Mouse (Mus musculus): ENCODE measurements around the gene Filip1. TPM values are rescaled to one million over a fixed set of nuclear protein-coding genes. Genes with fewer than 3 reads are reported as not detected.
A peak's percentile ranks its signal among the peaks of the same experiment; 100 is the strongest.

Filip1 gene
- total RNA-seq, 2 experiments from 2014 or later: 121 to 141 TPM

- DNase-seq: no peak
- intact Hi-C loops (cut with DNase I): no loop called here
Measured at GRCm38 (mm10) chr9:79919303-79919721, 93.3 kb downstream of the Filip1 start.

GRCm38 (mm10) chr9:79918325-79919117 is 94.1 kb downstream of the Filip1 start:
- no peak for DNase-seq
- intact Hi-C loops (cut with DNase I): no loop called here

- intact Hi-C loops (cut with DNase I): no loop called here
- DNase-seq: no peak
Measured at GRCm38 (mm10) chr9:79914276-79914675, 98.4 kb downstream of the Filip1 start.

- intact Hi-C loops (cut with DNase I): no loop called here
- DNase-seq: no peak
Measured at GRCm38 (mm10) chr9:79912971-79913370, 99.7 kb downstream of the Filip1 start.

GRCm38 (mm10) chr9:79910166-79910565 is 102.5 kb downstream of the Filip1 start:
- DNase-seq: no peak
- intact Hi-C loops (cut with DNase I): no loop called here

- intact Hi-C loops (cut with DNase I): no loop called here
- no peak for DNase-seq
Measured at GRCm38 (mm10) chr9:79898815-79899214, 113.8 kb downstream of the Filip1 start.

GRCm38 (mm10) chr9:79894665-79895064 is 118.0 kb downstream of the Filip1 start:
- intact Hi-C loops (cut with DNase I): no loop called here

GRCm38 (mm10) chr9:79893841-79894612 is 118.6 kb downstream of the Filip1 start:
- DNase-seq: no peak
- intact Hi-C loops (cut with DNase I): no loop called here

More at GRCm38 (mm10) chr9:79894665-79895064, 118.0 kb downstream of the Filip1 start:
- DNase-seq: no peak

- intact Hi-C loops (cut with DNase I): no loop called here
Measured at GRCm38 (mm10) chr9:79892183-79892582, 120.5 kb downstream of the Filip1 start.

GRCm38 (mm10) chr9:79890488-79890887 is 122.2 kb downstream of the Filip1 start:
- intact Hi-C loops (cut with DNase I): no loop called here
- no peak for DNase-seq

More at GRCm38 (mm10) chr9:79892183-79892582, 120.5 kb downstream of the Filip1 start:
- DNase-seq: no peak

- DNase-seq: no peak
- intact Hi-C loops (cut with DNase I): no loop called here
Measured at GRCm38 (mm10) chr9:79889132-79889531, 123.5 kb downstream of the Filip1 start.

- intact Hi-C loops (cut with DNase I): loop anchor here (2.0 kb wide), 1 partner anchor 79 kb away; no protein-coding TSS in a partner anchor
- DNase-seq: no peak
Measured at GRCm38 (mm10) chr9:79885244-79886210, 127.1 kb downstream of the Filip1 start.

- intact Hi-C loops (cut with DNase I): no loop called here
- DNase-seq: no peak
Measured at GRCm38 (mm10) chr9:79883139-79883538, 129.5 kb downstream of the Filip1 start.

- intact Hi-C loops (cut with DNase I): no loop called here
- DNase-seq: no peak
Measured at GRCm38 (mm10) chr9:79880031-79880430, 132.6 kb downstream of the Filip1 start.

GRCm38 (mm10) chr9:79875522-79876131 is 137.0 kb downstream of the Filip1 start:
- intact Hi-C loops (cut with DNase I): no loop called here

GRCm38 (mm10) chr9:79872598-79872997 is 140.1 kb downstream of the Filip1 start:
- intact Hi-C loops (cut with DNase I): loop anchor here (2.0 kb wide), 1 partner anchor 104 kb away; no protein-coding TSS in a partner anchor
- DNase-seq: no peak

More at GRCm38 (mm10) chr9:79875522-79876131, 137.0 kb downstream of the Filip1 start:
- peak; percentile 39 to 63 for DNase-seq

GRCm38 (mm10) chr9:79869512-79869911 is 143.1 kb downstream of the Filip1 start:
- intact Hi-C loops (cut with DNase I): no loop called here
- no peak for DNase-seq

GRCm38 (mm10) chr9:79865998-79866397 is 146.7 kb downstream of the Filip1 start:
- intact Hi-C loops (cut with DNase I): loop anchor here (2.0 kb wide), 1 partner anchor 137 kb away; no protein-coding TSS in a partner anchor
- DNase-seq: peak in 1 of 2 experiments; percentile 21

- DNase-seq: no peak
- intact Hi-C loops (cut with DNase I): no loop called here
Measured at GRCm38 (mm10) chr9:79862544-79862943, 150.1 kb downstream of the Filip1 start.

GRCm38 (mm10) chr9:79847099-79847498 is 165.6 kb downstream of the Filip1 start:
- intact Hi-C loops (cut with DNase I): no loop called here
- no peak for DNase-seq

Measured in heart, postnatal 36 days (tissue).